Mouse (Mus musculus): ENCODE measurements around the gene Cradd.

- no peak for TF ChIP-seq POLR2A (IDR thresholded peaks at IDR 0.05; ENCODE audit: insufficient read length, low read depth)
- no peak for TF ChIP-seq TCF12 (IDR thresholded peaks at IDR 0.05; ENCODE audit: insufficient read depth, poor library complexity, severe bottlenecking)
- no peak for TF ChIP-seq MAX (IDR thresholded peaks at IDR 0.05; ENCODE audit: low read depth)
- TF ChIP-seq MYOG (IDR thresholded peaks at IDR 0.05; ENCODE audit: control insufficient read depth in 1 of 3, insufficient read depth in 1 of 3, insufficient read length in 2 of 3, low read depth in 2 of 3): no peak
- TF ChIP-seq E2F4 (IDR thresholded peaks at IDR 0.05; ENCODE audit: insufficient read depth): no peak
Observed at GRCm38 (mm10) chr10:95260420-95260819, 63.5 kb downstream of the Cradd start.
